Mouse (Mus musculus) testis, adult 2 months (tissue): ENCODE measurements around the gene Ube2d3.

Experiments
- CTCF ChIP-seq: fragments of 200-500 bp; IDR thresholded peaks from 2 replicates; pipeline ENCODE4 v1.5.1; 2012; ENCODE audit warnings: low read depth, mild to moderate bottlenecking, inconsistent platforms, low read length, moderate library complexity; ENCODE audit not compliant: control insufficient read depth, insufficient read depth, insufficient replicate concordance
- POLR2A ChIP-seq: fragments of 200-500 bp; IDR thresholded peaks from 2 replicates; pipeline ENCODE4 v1.6.1; 2012; ENCODE audit warnings: low read depth, mild to moderate bottlenecking, inconsistent platforms, low read length, moderate library complexity; ENCODE audit not compliant: control insufficient read depth

DNA sequence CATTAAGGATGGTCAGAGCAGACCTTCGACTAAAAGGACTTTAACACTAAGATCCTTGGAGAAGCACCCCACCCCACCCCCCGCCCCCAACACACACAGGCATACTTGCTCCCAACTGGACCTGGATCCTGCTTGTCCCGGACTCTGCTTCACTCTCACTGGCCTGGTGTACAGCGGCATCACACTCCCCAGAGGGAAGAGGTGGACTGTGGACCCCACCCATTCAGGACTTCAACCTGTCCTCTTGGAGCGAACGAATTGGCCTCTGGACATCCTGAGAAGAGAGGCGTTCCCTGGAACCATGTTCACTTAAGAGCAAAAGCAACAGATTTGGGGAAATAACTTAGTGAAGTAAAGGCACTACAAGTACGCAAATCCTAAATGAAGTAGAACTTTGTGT lies 37.1 kb downstream of the Ube2d3 start:
- TF ChIP-seq CTCF (no peak), POLR2A (no peak)
